Mouse (Mus musculus) lung, postnatal 0 days (tissue): Measurements from ENCODE around the gene Cstf3.

Source experiments
- CTCF ChIP-seq: IDR thresholded peaks from 2 replicates; pipeline ENCODE4 v1.5.1; 2016; ENCODE audit warnings: antibody characterized with exemption, mild to moderate bottlenecking
- EP300 ChIP-seq: IDR thresholded peaks from 2 replicates; pipeline ENCODE4 v1.6.1; 2016; ENCODE audit warnings: antibody characterized with exemption, mild to moderate bottlenecking, control low read depth

DNA sequence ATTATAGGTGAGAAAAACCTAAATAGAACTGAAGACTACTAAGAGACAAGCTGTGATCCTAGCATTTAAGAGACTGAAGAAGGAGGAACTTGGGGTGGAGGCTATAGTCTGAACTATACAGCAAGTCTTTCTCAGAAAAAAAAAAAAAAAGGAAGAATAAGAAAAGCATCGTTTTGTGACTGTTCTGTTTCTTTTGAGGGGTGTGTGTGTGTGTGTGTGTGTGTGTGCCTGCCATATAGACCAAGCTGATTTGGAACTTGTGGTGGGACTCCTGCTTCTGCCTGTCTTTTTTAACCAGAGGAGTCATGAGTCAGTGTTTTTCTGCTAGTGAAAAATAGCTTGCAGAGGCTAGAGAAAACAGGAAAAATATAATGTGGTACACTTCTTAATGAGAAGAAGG, 4.7 kb downstream of the Cstf3 start:
- TF ChIP-seq CTCF, result no peak
- no peak for TF ChIP-seq EP300
